Mouse (Mus musculus) heart, postnatal 10 days (tissue): ENCODE data around the gene Xpnpep3. TPM values are rescaled to one million over a fixed set of nuclear protein-coding genes. Genes with fewer than 3 reads are reported as not detected.
"Not testable (repeated sequence)": the region's sequence is repeated elsewhere in the genome, so short reads cannot be mapped to it uniquely, and the experiment has no call there.

Experiments
- DNase-seq, 2 experiments: peaks; one replicate each; pipeline ENCODE4 v3.0.0; 2021
- intact Hi-C: fragments of 180-260 bp; cut with DNase I; formaldehyde crosslinking; loops from one replicate; pipeline ENCODE4 v1.15.1; 2025
- total RNA-seq, 2 experiments: library from RNA; stranded (reverse); gene quantifications; 2 replicates each; pipeline ENCODE4 v1.2.3; 2021

The Xpnpep3 gene
- total RNA-seq, 2 experiments from 2014 or later: 12.7 to 13.9 TPM

GRCm38 (mm10) chr15:81479446-81480213, 79.7 kb downstream of the Xpnpep3 start:
- no peak for DNase-seq
- intact Hi-C loops: no loop called here

GRCm38 (mm10) chr15:81480284-81480683, 80.3 kb downstream of the Xpnpep3 start:
- intact Hi-C loops, DNase-seq: not testable (repeated sequence)

- intact Hi-C loops: no loop called here
- peak; percentile 16 to 31 for DNase-seq
Observed at GRCm38 (mm10) chr15:81480977-81481379, 81.0 kb downstream of the Xpnpep3 start.

- DNase-seq: no peak
- intact Hi-C loops: no loop called here
Observed at GRCm38 (mm10) chr15:81482966-81483365, 83.0 kb downstream of the Xpnpep3 start.

- DNase-seq: no peak
- intact Hi-C loops: no loop called here
Observed at GRCm38 (mm10) chr15:81483691-81484090, 83.8 kb downstream of the Xpnpep3 start.

- intact Hi-C loops: no loop called here
- DNase-seq: no peak
Observed at GRCm38 (mm10) chr15:81485483-81485882, 85.5 kb downstream of the Xpnpep3 start.

- intact Hi-C loops: no loop called here
Observed at GRCm38 (mm10) chr15:81503466-81503865, 103.5 kb downstream of the Xpnpep3 start.

GRCm38 (mm10) chr15:81503995-81504394, 104.1 kb downstream of the Xpnpep3 start:
- intact Hi-C loops: no loop called here
- no peak for DNase-seq

More at GRCm38 (mm10) chr15:81503466-81503865, 103.5 kb downstream of the Xpnpep3 start:
- DNase-seq: no peak

Other genes starting within 250 kb of the Xpnpep3 start
- 10 to 100 TPM; 16.1 to 17.2 TPM for gene Mrtfa, start 209.4 kb upstream of the Xpnpep3 start, total RNA-seq
- not detected for gene Mchr1, start 164.6 kb upstream of the Xpnpep3 start, total RNA-seq
- gene Slc25a17, start 39.3 kb upstream of the Xpnpep3 start, total RNA-seq: 10 to 100 TPM; 33.4 to 38.1 TPM
- 10 to 100 TPM; 89.0 to 93.6 TPM for gene St13, start 61 bp upstream of the Xpnpep3 start, total RNA-seq
- gene Dnajb7, start 8.2 kb downstream of the Xpnpep3 start, total RNA-seq: not detected
- gene Rbx1, start 66.2 kb downstream of the Xpnpep3 start, total RNA-seq: 100 to 1,000 TPM; 145 to 164 TPM
- 10 to 100 TPM; 50.1 to 55.0 TPM for gene Ep300, start 185.2 kb downstream of the Xpnpep3 start, total RNA-seq